Mouse (Mus musculus): Measurements from ENCODE around the gene Rcor1. TPM values are rescaled to one million over a fixed set of nuclear protein-coding genes. Genes with fewer than 3 reads are reported as not detected.

Gene Rcor1
- polyA plus RNA-seq, 1 experiment from 2014 or later, result 7.0 TPM

GRCm38 (mm10) chr12:111032839-111033238 is 6.3 kb upstream of the Rcor1 start:
- Histone ChIP-seq H3K36me3 (ENCODE audit: control insufficient read depth, insufficient read depth) (no peaks in the 10 kb centered on the region), H3K4me2 (replicated peaks; ENCODE audit: low read depth) (no peak overlapping the region), H3K27ac (ENCODE audit: low read depth, low read length) (no peak overlapping the region), H3K4me1 (replicated peaks; ENCODE audit: control insufficient read depth, insufficient read depth, low read length) (peaks cover 4% of the 10 kb centered on the region; the same call in 1 of the 2 replicates), H3K27me3 (replicated peaks; ENCODE audit: control insufficient read depth, insufficient read depth, low read length) (no peaks in the 10 kb centered on the region), H3K9ac (ENCODE audit: low read depth, low read length) (no peak overlapping the region), H3K4me3 (ENCODE audit: low read depth, low read length) (no peak overlapping the region), H3K9me3 (ENCODE audit: control insufficient read depth) (no peaks in the 10 kb centered on the region)
- no peak for TF ChIP-seq CTCF (IDR thresholded peaks at IDR 0.05; ENCODE audit: low read depth)
- no peak for ATAC-seq
- WGBS, result 78% methylated on average over 5 of the region's 5 CpGs

GRCm38 (mm10) chr12:111035182-111035824 is 3.8 kb upstream of the Rcor1 start:
- Histone ChIP-seq H3K4me2 (replicated peaks; ENCODE audit: low read depth) (no peak overlapping the region), H3K9ac (ENCODE audit: low read depth, low read length) (no peak overlapping the region), H3K27me3 (replicated peaks; ENCODE audit: control insufficient read depth, insufficient read depth, low read length) (no peaks in the 10 kb centered on the region), H3K4me1 (replicated peaks; ENCODE audit: control insufficient read depth, insufficient read depth, low read length) (peaks cover 5% of the 10 kb centered on the region; the same call in 1 of the 2 replicates), H3K27ac (ENCODE audit: low read depth, low read length) (no peak overlapping the region), H3K36me3 (ENCODE audit: control insufficient read depth, insufficient read depth) (no peaks in the 10 kb centered on the region), H3K4me3 (ENCODE audit: low read depth, low read length) (no peak overlapping the region), H3K9me3 (ENCODE audit: control insufficient read depth) (no peaks in the 10 kb centered on the region)
- 48% methylated on average over 12 of the region's 12 CpGs for WGBS
- ATAC-seq, result no peak
- no peak for TF ChIP-seq CTCF (IDR thresholded peaks at IDR 0.05; ENCODE audit: low read depth)

- no peaks in the 10 kb centered on the region for H3K9me3 ChIP-seq (ENCODE audit: control insufficient read depth)
- TF ChIP-seq CTCF (IDR thresholded peaks at IDR 0.05; ENCODE audit: low read depth), result peak; percentile 23; the same call in 1 of the 2 replicates
- no peaks in the 10 kb centered on the region for H3K36me3 ChIP-seq (ENCODE audit: control insufficient read depth, insufficient read depth)
- no peak overlapping the region for H3K4me2 ChIP-seq (replicated peaks; ENCODE audit: low read depth)
- H3K27me3 ChIP-seq (replicated peaks; ENCODE audit: control insufficient read depth, insufficient read depth, low read length), result no peaks in the 10 kb centered on the region
- no peak overlapping the region for H3K27ac ChIP-seq (ENCODE audit: low read depth, low read length)
- no peak overlapping the region for H3K4me3 ChIP-seq (ENCODE audit: low read depth, low read length)
- H3K9ac ChIP-seq (ENCODE audit: low read depth, low read length), result no peak overlapping the region
- ATAC-seq, result no peak
- peaks cover 5% of the 10 kb centered on the region; the same call in 1 of the 2 replicates for H3K4me1 ChIP-seq (replicated peaks; ENCODE audit: control insufficient read depth, insufficient read depth, low read length)
Measured at GRCm38 (mm10) chr12:111036198-111036775, 2.9 kb upstream of the Rcor1 start.

- WGBS, result 50% methylated on average over 18 of the region's 18 CpGs
- no peaks in the 10 kb centered on the region for H3K27me3 ChIP-seq (replicated peaks; ENCODE audit: control insufficient read depth, insufficient read depth, low read length)
- no peaks in the 10 kb centered on the region for H3K9me3 ChIP-seq (ENCODE audit: control insufficient read depth)
- H3K4me3 ChIP-seq (ENCODE audit: low read depth, low read length), result peak overlapping the region; percentile 90
- peaks cover 1% of the 10 kb centered on the region; the same call in 1 of the 2 replicates for H3K36me3 ChIP-seq (ENCODE audit: control insufficient read depth, insufficient read depth)
- H3K9ac ChIP-seq (ENCODE audit: low read depth, low read length), result no peak overlapping the region
- peak overlapping the region; percentile 100 for H3K4me2 ChIP-seq (replicated peaks; ENCODE audit: low read depth)
- peaks cover 5% of the 10 kb centered on the region; the same call in 1 of the 2 replicates for H3K4me1 ChIP-seq (replicated peaks; ENCODE audit: control insufficient read depth, insufficient read depth, low read length)
- no peak for ATAC-seq
- TF ChIP-seq CTCF (IDR thresholded peaks at IDR 0.05; ENCODE audit: low read depth), result no peak
- no peak overlapping the region for H3K27ac ChIP-seq (ENCODE audit: low read depth, low read length)
Measured at GRCm38 (mm10) chr12:111037241-111038180, 1.6 kb upstream of the Rcor1 start.

- WGBS, result under 1% methylated on average over 54 of the region's 54 CpGs
- H3K9ac ChIP-seq (ENCODE audit: low read depth, low read length), result peak overlapping the region; percentile 98
- ATAC-seq, result peak; percentile 21
Measured at GRCm38 (mm10) chr12:111038231-111038975, 748 bp upstream of the Rcor1 start.

More at GRCm38 (mm10) chr12:111038231-111038975, 748 bp upstream of the Rcor1 start:
- Histone ChIP-seq H3K9me3 (ENCODE audit: control insufficient read depth) (no peaks in the 10 kb centered on the region), H3K4me3 (ENCODE audit: low read depth, low read length) (peak overlapping the region; percentile 90), H3K27ac (ENCODE audit: low read depth, low read length) (peak overlapping the region; percentile 92), H3K27me3 (replicated peaks; ENCODE audit: control insufficient read depth, insufficient read depth, low read length) (no peaks in the 10 kb centered on the region), H3K4me2 (replicated peaks; ENCODE audit: low read depth) (peak overlapping the region; percentile 100), H3K4me1 (replicated peaks; ENCODE audit: control insufficient read depth, insufficient read depth, low read length) (peaks cover 5% of the 10 kb centered on the region; the same call in 1 of the 2 replicates), H3K36me3 (ENCODE audit: control insufficient read depth, insufficient read depth) (peaks cover 7% of the 10 kb centered on the region; the same call in 1 of the 2 replicates)
- TF ChIP-seq CTCF (IDR thresholded peaks at IDR 0.05; ENCODE audit: low read depth), result no peak
